Mouse (Mus musculus) heart, adult 9 months (tissue): ENCODE data around the gene Dlk1.

Source experiments
- DNase-seq, 2 experiments: peaks; one replicate each; pipeline ENCODE4 v3.0.0; 2022; ENCODE audit warnings: low spot score in 2 of 2

Dlk1 gene

DNA sequence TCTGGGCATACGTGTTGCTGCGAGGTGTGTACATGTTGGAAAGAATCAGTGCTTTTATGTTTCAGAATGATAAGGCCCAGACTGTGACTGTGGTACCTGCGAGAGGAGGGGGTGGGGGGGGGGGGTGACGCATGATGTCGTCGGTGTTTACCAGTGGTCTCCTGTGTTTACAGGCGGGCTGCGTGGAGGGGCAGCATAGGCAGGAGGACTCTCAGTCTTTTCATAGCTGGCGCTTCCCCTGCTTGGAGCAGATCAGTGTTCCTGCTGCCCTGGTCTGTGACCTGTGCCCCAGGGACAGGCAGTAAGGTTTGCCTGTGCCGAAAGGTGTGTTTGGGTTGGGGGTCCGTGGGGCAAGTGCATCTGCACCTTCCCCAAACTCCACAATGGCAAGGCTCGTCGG is at the start of gene Dlk1:
Gene Dlk1 (plus strand): TSS at position 232 of the 400 bp plus-strand sequence.
- DNase-seq, result no peak

GRCm38 (mm10) chr12:109402943-109403342 is 49.7 kb upstream of the Dlk1 start:
- no peak for DNase-seq

GRCm38 (mm10) chr12:109403752-109404151 is 48.9 kb upstream of the Dlk1 start:
- no peak for DNase-seq

- DNase-seq, result no peak
These were observed 46.6 kb upstream of the Dlk1 start for GRCm38 (mm10) chr12:109406018-109406417.

- DNase-seq, result no peak
These were observed 41.9 kb upstream of the Dlk1 start for GRCm38 (mm10) chr12:109410723-109411122.

DNA sequence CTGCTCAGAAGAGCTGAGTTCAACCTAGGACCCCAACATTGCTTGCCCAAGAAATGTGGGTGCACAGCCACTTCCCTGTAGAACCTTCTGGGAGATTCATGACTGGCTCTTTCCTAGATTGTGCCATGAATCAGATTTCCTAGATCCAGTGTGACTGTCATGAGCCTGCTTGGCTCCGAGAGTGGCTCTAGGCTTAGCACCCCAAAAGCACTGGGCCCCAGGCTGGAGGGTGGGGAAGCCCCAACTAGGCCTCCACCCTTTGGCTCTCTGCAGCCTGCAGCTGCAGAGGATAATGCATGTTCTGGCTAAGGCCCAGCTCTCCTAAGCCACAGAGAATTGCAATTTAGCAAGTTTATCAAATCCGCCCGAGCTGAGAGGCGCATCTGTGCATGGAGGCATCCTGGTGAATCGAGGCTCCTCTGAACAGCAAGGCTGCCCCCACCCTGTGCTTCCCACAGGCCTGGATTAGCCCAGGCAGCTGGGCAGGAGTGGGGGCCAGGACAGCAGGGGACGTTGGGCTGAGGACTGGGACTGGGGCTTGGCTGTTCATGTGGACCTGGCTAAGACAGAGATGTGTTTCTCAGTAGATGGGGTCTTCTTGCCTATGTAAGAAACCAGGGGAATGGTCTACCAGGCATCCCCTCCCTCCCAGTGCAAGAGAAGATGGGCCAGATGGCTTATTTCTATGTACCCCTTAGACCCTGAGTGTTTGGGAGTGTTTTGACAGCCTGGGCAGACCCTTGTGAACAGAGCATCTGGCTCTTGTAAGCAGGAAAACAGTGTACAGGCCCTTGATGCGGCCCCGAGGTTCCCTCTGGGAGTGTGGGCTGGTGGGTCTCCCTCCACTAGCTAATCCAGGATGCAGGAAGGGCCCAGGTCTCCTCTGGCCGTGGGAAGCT is 41.2 kb upstream of the Dlk1 start:
- no peak for DNase-seq

DNA sequence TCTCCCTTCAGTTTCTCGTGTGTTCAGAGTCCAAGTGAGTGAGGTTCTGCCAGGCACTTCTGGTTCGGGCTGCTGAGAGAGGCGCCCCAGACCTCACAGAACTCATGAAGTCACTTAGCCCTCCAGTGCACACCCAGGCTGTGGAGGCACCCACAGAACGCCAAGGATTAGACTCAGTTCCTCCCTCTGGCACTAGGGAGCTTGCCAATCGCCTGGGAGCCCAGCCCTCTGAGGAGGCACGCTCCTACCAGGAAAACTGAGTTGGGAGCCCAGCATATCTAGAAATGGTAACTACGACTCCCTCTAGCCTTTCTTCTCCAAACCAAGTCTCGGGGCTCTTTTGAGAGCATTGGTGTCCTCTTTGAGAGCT is 40.6 kb upstream of the Dlk1 start:
- no peak for DNase-seq

- DNase-seq, result no peak
These were observed 39.9 kb upstream of the Dlk1 start for GRCm38 (mm10) chr12:109412675-109413074.

GRCm38 (mm10) chr12:109413321-109413720 is 39.3 kb upstream of the Dlk1 start:
- DNase-seq, result no peak

DNA sequence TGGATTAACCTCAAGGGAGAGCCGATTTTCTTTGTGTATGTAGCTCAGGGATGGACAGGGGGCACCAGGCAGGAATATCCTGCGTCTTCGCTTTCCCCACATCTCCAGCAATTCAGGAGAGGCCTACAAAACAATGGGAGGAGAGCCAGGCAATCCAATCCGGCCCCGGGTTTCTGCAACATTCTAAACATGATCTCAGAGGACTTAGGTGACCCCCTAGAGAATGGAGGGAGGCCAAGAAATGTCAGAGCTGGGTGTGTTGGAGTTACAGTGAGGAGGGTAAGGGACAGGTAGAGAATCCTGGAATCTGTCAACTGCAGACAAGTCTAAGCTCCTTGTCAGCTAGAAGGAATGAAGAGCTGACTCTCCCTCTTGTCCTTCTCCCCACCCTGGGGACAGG is 35.9 kb upstream of the Dlk1 start:
- no peak for DNase-seq

DNA sequence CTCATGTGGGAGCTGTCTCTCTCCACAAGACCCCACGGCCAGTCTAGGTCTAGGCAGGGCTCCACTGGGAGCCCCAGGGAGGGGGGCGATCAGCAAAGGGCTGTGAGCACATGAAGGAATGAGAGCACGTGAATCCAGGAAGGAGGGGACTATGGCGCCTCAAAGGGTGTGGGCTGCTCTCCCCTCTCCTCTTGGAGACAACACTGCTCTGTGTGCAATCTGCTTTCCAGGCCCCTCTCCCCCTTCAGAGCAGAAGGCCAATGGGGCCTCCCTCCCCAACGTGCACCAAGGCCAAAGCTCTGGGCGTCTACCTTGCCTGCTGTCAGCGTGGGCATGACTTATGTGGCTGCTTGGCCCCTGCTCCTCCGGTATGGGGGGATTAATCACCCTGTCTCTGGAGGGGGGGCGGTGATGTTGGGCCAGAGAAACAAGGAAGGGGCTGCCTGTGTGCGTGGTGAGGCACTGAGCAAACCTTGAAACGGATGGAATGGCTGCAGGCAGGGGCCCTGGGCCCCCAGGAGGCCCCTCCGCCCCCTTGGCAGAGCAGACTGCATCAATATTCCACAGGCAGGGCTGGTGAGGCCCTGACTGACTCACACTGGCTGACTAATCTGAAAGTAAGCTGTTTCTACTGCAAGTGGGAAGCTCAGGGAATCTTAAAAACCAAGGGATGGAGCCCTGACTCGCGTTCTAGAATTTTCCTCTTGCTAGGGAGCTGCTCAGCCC is 35.0 kb upstream of the Dlk1 start:
- DNase-seq, result no peak

DNA sequence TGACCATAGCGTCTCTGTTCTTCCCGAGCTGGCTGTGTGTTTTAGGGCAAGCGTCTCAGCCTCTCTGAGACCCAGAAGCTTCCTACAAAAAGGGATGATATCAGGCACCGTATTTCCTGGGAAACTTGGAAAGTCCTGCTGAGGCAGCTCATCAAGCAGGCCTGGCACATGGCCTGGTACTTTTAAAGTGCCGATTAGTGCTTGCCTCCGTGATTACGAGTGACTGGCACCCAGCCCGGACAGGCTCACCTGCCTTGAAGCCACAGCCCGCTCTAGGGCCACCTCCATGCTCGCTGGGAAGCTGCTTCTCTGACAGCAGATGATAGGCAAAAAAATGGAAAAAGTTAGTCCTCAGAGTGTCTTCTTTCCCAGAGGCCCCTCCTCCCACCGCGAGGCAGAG is 32.6 kb upstream of the Dlk1 start:
- no peak for DNase-seq

- no peak for DNase-seq
These were observed 29.5 kb upstream of the Dlk1 start for GRCm38 (mm10) chr12:109423163-109423562.

DNA sequence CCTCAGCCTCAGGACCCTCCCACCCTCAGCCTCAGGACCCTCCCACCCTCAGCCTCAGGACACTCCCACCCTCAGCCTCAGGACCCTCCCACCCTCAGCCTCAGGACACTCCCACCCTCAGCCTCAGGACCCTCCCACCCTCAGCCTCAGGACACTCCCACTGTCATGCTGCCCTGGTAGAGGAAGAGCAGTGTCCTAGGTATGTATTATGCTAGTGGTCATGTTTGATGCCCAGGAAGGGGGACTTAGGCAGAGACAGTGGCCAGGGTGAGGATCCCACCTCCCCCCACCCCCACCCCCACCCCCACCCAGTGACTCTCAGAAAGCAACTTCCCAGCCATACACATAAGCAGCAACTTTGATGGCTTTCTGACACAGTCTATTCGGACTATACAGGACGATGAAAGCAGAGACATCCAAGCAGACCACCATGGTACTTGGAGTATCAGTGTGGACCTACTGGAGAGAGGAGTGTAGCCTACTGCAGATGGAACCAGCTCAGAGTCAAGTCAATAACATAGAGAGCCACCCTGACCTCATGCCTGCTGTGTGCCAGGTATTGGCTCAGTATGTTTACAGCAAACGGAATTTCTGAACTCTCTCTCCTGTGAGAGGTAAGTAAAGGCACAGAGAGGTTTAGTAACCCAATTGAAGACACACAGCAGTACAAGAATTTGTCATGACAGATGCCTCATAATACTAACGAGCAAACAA is 28.8 kb upstream of the Dlk1 start:
- DNase-seq, result no peak

DNA sequence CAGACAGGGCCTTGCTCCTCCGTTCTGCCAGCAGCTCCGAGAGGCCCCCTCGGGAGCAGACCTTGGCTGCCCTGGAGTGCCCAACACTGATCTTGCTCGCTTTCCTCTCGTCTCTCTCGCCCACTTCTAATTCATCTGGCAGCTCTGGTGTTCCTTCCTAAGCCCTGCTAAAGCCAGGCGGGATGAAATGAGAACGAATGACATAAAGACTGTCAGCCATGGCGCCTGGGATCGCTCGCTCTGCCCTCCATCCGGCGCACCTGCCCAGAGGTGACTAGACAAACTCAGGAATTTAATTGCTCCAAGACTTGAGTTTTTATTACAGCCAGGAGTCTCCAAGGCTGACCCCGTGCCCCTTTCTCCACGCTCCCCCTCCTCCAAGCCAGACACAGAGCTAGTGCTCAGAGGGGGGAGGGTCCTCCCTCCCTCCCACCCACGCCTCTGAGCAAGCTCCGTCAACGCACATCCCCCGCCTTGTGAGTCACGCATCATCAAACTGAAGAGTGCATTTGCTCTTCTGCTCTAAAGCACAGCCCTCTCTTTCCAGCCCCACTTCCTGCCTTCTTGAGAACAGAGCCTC is 27.8 kb upstream of the Dlk1 start:
- DNase-seq, result no peak

GRCm38 (mm10) chr12:109425982-109426381 is 26.6 kb upstream of the Dlk1 start:
- DNase-seq, result no peak

DNA sequence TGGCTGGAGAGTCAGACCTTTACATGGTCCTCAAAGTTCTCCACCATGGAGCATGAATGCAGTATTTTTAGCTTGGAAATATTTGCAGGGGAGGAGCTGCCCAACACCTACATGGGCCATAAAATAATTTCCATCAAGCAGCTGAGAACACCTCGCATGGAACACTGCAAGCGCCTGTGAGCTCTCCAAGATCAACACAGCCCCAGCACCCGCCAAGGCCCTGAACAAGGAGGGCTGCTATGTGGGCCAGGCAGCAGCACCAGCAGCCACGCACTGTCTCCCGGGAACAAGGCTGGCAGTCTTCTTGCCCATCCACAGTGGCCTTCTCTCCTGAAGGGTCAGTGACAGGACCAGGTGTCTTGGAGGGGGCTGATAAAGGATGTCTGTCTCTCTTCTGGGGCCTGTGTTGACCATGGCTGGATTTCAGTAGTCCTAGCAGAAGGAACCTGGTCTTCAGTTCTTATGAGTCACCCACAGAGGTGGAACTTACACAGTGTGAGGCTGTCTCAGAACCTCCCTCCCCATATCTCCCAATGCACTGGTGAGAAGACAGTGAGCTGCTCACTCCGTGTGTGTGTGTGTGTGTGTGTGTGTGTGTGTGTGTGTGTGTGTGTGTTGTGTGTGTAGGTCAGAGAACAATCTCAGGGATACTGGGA is 20.0 kb upstream of the Dlk1 start:
- DNase-seq, result no peak

- no peak for DNase-seq
These were observed 16.2 kb upstream of the Dlk1 start for GRCm38 (mm10) chr12:109436367-109436807.

- DNase-seq, result no peak
These were observed 15.8 kb upstream of the Dlk1 start for GRCm38 (mm10) chr12:109436852-109437251.

DNA sequence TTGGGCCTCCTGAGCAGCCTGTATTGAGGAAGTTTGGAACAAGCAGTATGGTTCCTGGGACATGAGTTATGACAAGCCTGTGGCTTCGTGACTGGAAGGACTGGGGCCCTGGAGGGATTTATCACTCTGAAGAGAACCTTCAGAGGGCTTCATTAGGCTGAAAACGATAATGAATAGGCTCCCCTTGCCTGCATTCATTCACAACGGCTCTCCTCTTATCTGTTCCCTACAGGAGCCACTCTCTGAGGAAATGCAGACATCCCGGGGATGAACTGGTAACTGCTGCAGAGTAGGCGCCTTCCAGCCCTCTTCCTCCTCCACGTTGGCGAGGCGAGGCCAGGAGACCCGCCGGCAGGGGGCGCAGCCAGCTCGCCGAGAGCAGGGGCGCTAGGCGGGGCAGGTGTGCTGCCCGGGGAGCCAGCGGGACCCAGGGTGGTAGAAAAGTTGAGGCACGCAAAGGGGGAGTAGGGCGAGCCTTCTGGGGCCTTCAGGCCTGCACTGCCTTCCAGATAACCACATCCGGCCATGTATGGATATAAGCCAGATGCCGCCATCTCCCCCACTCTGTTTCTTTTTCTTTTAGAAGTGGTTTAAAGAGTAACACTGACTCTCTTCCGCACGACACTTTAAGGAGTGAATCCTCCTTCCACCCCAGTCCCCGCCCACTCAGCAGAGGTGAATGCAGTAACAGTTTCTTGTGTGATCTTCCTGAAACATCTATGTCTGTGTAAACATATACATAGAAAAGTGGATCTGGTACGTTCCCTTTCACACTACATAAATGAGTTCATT is 14.9 kb upstream of the Dlk1 start:
- DNase-seq, result peak; percentile 23 to 57

GRCm38 (mm10) chr12:109438383-109438782 is 14.2 kb upstream of the Dlk1 start:
- no peak for DNase-seq
